Mouse (Mus musculus): ENCODE results near the gene Naa40.

GRCm38 (mm10) chr19:7177804-7178511, 63.0 kb downstream of the Naa40 start:
- no peak for TF ChIP-seq ZNF384 (IDR thresholded peaks at IDR 0.05; ENCODE audit: low read depth, low read length)
- no peak for TF ChIP-seq HCFC1 (IDR thresholded peaks at IDR 0.05; ENCODE audit: borderline replicate concordance, insufficient read depth, low read length)
- no peak for TF ChIP-seq CHD2 (IDR thresholded peaks at IDR 0.05; ENCODE audit: low read depth, low read length)
- TF ChIP-seq MAFK (IDR thresholded peaks at IDR 0.05; ENCODE audit: insufficient read depth, low read depth, low read length): no peak
- no peak for TF ChIP-seq ZC3H11A (IDR thresholded peaks at IDR 0.05; ENCODE audit: borderline replicate concordance, low read depth, low read length)
